Mouse (Mus musculus) forebrain, embryonic 11.5 days (tissue): ENCODE data around the gene Map1s. TPM values are rescaled to one million over a fixed set of nuclear protein-coding genes. Genes with fewer than 3 reads are reported as not detected.

Experiments used
- ATAC-seq: fragments of 200-750 bp; cut with Nextera tagmentation; replicated peaks from 2 replicates; pipeline ENCODE4 v1.8.0; 2017; ENCODE audit warnings: moderate TSS enrichment; ENCODE audit not compliant: low FRiP score
- DNase-seq: peaks from one replicate; pipeline ENCODE4 v3.0.0-alpha.2; 2017; ENCODE audit warnings: low spot score
- H3K27ac ChIP-seq: fragments of 300-500 bp; sonication (generic); 2 replicates; pipeline ENCODE4 v1.5.1; 2014; ENCODE audit warnings: low read depth, low read length
- H3K27me3 ChIP-seq: fragments of 300-500 bp; sonication (generic); 2 replicates; pipeline ENCODE4 v1.6.1; 2014; ENCODE audit warnings: mild to moderate bottlenecking, low read length, mixed read lengths; ENCODE audit not compliant: control insufficient read depth, insufficient read depth
- H3K36me3 ChIP-seq: fragments of 300-500 bp; sonication (generic); 2 replicates; pipeline ENCODE4 v1.6.1; 2014; ENCODE audit warnings: mild to moderate bottlenecking, low read length, moderate library complexity, mixed read lengths; ENCODE audit not compliant: control insufficient read depth, insufficient read depth
- H3K4me1 ChIP-seq: fragments of 300-500 bp; sonication (generic); replicated peaks from 2 replicates; pipeline ENCODE4 v1.6.1; 2014; ENCODE audit warnings: low read length, mixed read lengths; ENCODE audit not compliant: control insufficient read depth, insufficient read depth
- H3K4me2 ChIP-seq: fragments of 300-500 bp; sonication (generic); 2 replicates; pipeline ENCODE4 v1.6.1; 2014; ENCODE audit warnings: low read depth, mild to moderate bottlenecking, low read length, moderate library complexity, mixed read lengths; ENCODE audit not compliant: severe bottlenecking
- H3K4me3 ChIP-seq: fragments of 300-500 bp; sonication (generic); 2 replicates; pipeline ENCODE4 v1.5.1; 2014; ENCODE audit warnings: low read depth, low read length
- H3K9ac ChIP-seq: fragments of 300-500 bp; sonication (generic); 2 replicates; pipeline ENCODE4 v1.6.1; 2014; ENCODE audit warnings: low read length
- H3K9me3 ChIP-seq: fragments of 300-500 bp; sonication (generic); 2 replicates; pipeline ENCODE4 v1.6.1; 2016; ENCODE audit warnings: low read length, mixed read lengths; ENCODE audit not compliant: control insufficient read depth
- WGBS: fragments of 180-500 bp; shearing (Covaris S2); extraction: QIAGEN DNeasy Blood & Tissue Kit; methylation state at CpG from one replicate; pipeline ENCODE4 v1.1.7; 2014; 5-methylcytosine and 5-hydroxymethylcytosine counted together
- polyA plus RNA-seq: library from polyadenylated mRNA; unstranded; fragments of >200 nt; fragmentation: Nextera tagmentation; extraction: Ambion mirVana; gene quantifications from 2 replicates; pipeline ENCODE4 v1.2.1, GENCODE M21; 2014

Gene Map1s
- polyA plus RNA-seq, 1 experiment from 2014 or later, result 59.9 TPM

- no peaks in the 10 kb centered on the region for H3K27me3 ChIP-seq
- DNase-seq (no peak), ATAC-seq (no peak)
- H3K36me3 ChIP-seq, result no peaks in the 10 kb centered on the region
- H3K27ac ChIP-seq, result no peak overlapping the region
- H3K4me1 ChIP-seq, result peaks cover 3% of the 10 kb centered on the region
- no peak overlapping the region for H3K4me2 ChIP-seq
- H3K9me3 ChIP-seq, result no peaks in the 10 kb centered on the region
- H3K9ac ChIP-seq, result no peak overlapping the region
- WGBS, result 77% methylated on average over 2 of the region's 2 CpGs
- no peak overlapping the region for H3K4me3 ChIP-seq
Measured at GRCm38 (mm10) chr8:70900872-70901387, 4.8 kb upstream of the Map1s start.

GRCm38 (mm10) chr8:70902211-70902610, 3.5 kb upstream of the Map1s start:
- H3K4me3 ChIP-seq, result no peak overlapping the region
- no peak for DNase-seq
- H3K4me1 ChIP-seq, result peaks cover 6% of the 10 kb centered on the region
- H3K4me2 ChIP-seq, result no peak overlapping the region
- no peaks in the 10 kb centered on the region for H3K27me3 ChIP-seq
- no peak overlapping the region for H3K9ac ChIP-seq
- H3K9me3 ChIP-seq, result no peaks in the 10 kb centered on the region
- H3K36me3 ChIP-seq, result no peaks in the 10 kb centered on the region
- H3K27ac ChIP-seq, result no peak overlapping the region
- no peak for ATAC-seq
- 43% methylated on average over 5 of the region's 5 CpGs for WGBS

GRCm38 (mm10) chr8:70903112-70903511, 2.6 kb upstream of the Map1s start:
- DNase-seq, result no peak
- Histone ChIP-seq H3K36me3 (no peaks in the 10 kb centered on the region), H3K27ac (no peak overlapping the region), H3K27me3 (no peaks in the 10 kb centered on the region), H3K4me1 (peaks cover 6% of the 10 kb centered on the region), H3K4me2 (no peak overlapping the region), H3K9me3 (no peaks in the 10 kb centered on the region), H3K9ac (no peak overlapping the region), H3K4me3 (no peak overlapping the region)
- ATAC-seq, result no peak
- 64% methylated on average over 3 of the region's 4 CpGs for WGBS

- no peak for DNase-seq
- H3K9ac ChIP-seq, result no peak overlapping the region
- no peaks in the 10 kb centered on the region for H3K36me3 ChIP-seq
- no peak for ATAC-seq
- H3K4me1 ChIP-seq, result 0 out of 2 replicates have a peak, but pooled peaks cover 3% of the 10 kb centered on the region
- H3K9me3 ChIP-seq, result no peaks in the 10 kb centered on the region
- no peak overlapping the region for H3K4me3 ChIP-seq
- no peak overlapping the region for H3K27ac ChIP-seq
- H3K27me3 ChIP-seq, result no peaks in the 10 kb centered on the region
- H3K4me2 ChIP-seq, result no peak overlapping the region
Measured at GRCm38 (mm10) chr8:70903582-70903981, 2.1 kb upstream of the Map1s start.

GRCm38 (mm10) chr8:70904532-70904931, 1.2 kb upstream of the Map1s start:
- WGBS, result 68% methylated on average over 4 of the region's 4 CpGs
- H3K9ac ChIP-seq, result no peak overlapping the region
- H3K9me3 ChIP-seq, result no peaks in the 10 kb centered on the region
- H3K36me3 ChIP-seq, result no peaks in the 10 kb centered on the region
- DNase-seq (no peak), ATAC-seq (no peak)
- no peak overlapping the region for H3K4me2 ChIP-seq
- H3K27ac ChIP-seq, result no peak overlapping the region
- no peak overlapping the region for H3K4me3 ChIP-seq
- H3K4me1 ChIP-seq, result 0 out of 2 replicates have a peak, but pooled peaks cover 3% of the 10 kb centered on the region
- no peaks in the 10 kb centered on the region for H3K27me3 ChIP-seq

- ATAC-seq (peak; percentile 31), DNase-seq (no peak)
- no peaks in the 10 kb centered on the region for H3K27me3 ChIP-seq
- WGBS, result 18% methylated on average over 8 of the region's 8 CpGs
- peak overlapping the region; percentile 94 for H3K4me2 ChIP-seq
- H3K9ac ChIP-seq, result peak overlapping the region; percentile 90
- no peaks in the 10 kb centered on the region for H3K9me3 ChIP-seq
- peak overlapping the region; percentile 95 for H3K4me3 ChIP-seq
- H3K27ac ChIP-seq, result peak overlapping the region; percentile 76
- no peaks in the 10 kb centered on the region for H3K36me3 ChIP-seq
- 0 out of 2 replicates have a peak, but pooled peaks cover 3% of the 10 kb centered on the region for H3K4me1 ChIP-seq
Measured at GRCm38 (mm10) chr8:70905463-70905830, 285 bp upstream of the Map1s start.

- H3K36me3 ChIP-seq, result peaks cover 2% of the 10 kb centered on the region; the same call in 1 of the 2 replicates
- no peak overlapping the region for H3K4me2 ChIP-seq
- 99% methylated on average over 2 of the region's 2 CpGs for WGBS
- no peak overlapping the region for H3K9ac ChIP-seq
- H3K27ac ChIP-seq, result no peak overlapping the region
- no peaks in the 10 kb centered on the region for H3K27me3 ChIP-seq
- H3K4me1 ChIP-seq, result 0 out of 2 replicates have a peak, but pooled peaks cover 3% of the 10 kb centered on the region
- ATAC-seq (no peak), DNase-seq (no peak)
- no peak overlapping the region for H3K4me3 ChIP-seq
- no peaks in the 10 kb centered on the region for H3K9me3 ChIP-seq
Measured at GRCm38 (mm10) chr8:70907518-70907917, 1.8 kb downstream of the Map1s start.

- 84% methylated on average over 5 of the region's 5 CpGs for WGBS
- H3K4me2 ChIP-seq, result no peak overlapping the region
- H3K36me3 ChIP-seq, result peaks cover 21% of the 10 kb centered on the region
- no peak overlapping the region for H3K4me3 ChIP-seq
- 0 out of 2 replicates have a peak, but pooled peaks cover 3% of the 10 kb centered on the region for H3K4me1 ChIP-seq
- no peak overlapping the region for H3K9ac ChIP-seq
- no peaks in the 10 kb centered on the region for H3K9me3 ChIP-seq
- H3K27me3 ChIP-seq, result no peaks in the 10 kb centered on the region
- ATAC-seq (no peak), DNase-seq (no peak)
- no peak overlapping the region for H3K27ac ChIP-seq
Measured at GRCm38 (mm10) chr8:70911596-70911995, 5.9 kb downstream of the Map1s start.

GRCm38 (mm10) chr8:70912955-70913354, 7.2 kb downstream of the Map1s start:
- H3K9me3 ChIP-seq, result no peaks in the 10 kb centered on the region
- WGBS, result 94% methylated on average over 30 of the region's 30 CpGs
- no peak for ATAC-seq
- no peaks in the 10 kb centered on the region for H3K4me1 ChIP-seq
- H3K36me3 ChIP-seq, result peaks cover 23% of the 10 kb centered on the region
- H3K27ac ChIP-seq, result no peak overlapping the region
- no peak overlapping the region for H3K9ac ChIP-seq
- no peak overlapping the region for H3K4me3 ChIP-seq
- H3K27me3 ChIP-seq, result no peaks in the 10 kb centered on the region
- no peak for DNase-seq
- no peak overlapping the region for H3K4me2 ChIP-seq
